Mouse (Mus musculus) MEL (cell line): ENCODE measurements around the gene Frmd5. TPM values are rescaled to one million over a fixed set of nuclear protein-coding genes. Genes with fewer than 3 reads are reported as not detected.

Experiments used
- DNase-seq: peaks from one replicate; pipeline ENCODE4 v3.0.0; 2011; ENCODE audit warnings: low read depth, low spot score
- H3K27ac ChIP-seq: 2 replicates; pipeline ENCODE4 v1.5.1; 2012; ENCODE audit warnings: low read depth, mild to moderate bottlenecking, control low read depth, low read length, moderate library complexity; ENCODE audit not compliant: control insufficient read depth
- H3K27me3 ChIP-seq, 2 experiments: fragments of 150-350 bp in 1 of 2; sonication (generic) in 1 of 2; 2 replicates each; pipeline ENCODE4 v1.6.1; 2012; ENCODE audit warnings: low read length in 2 of 2, mild to moderate bottlenecking in 2 of 2, improper control_type of control experiment in 1 of 2, moderate library complexity in 1 of 2; ENCODE audit not compliant: insufficient read depth in 2 of 2, control insufficient read depth in 1 of 2
- H3K36me3 ChIP-seq, 2 experiments: 2 replicates each; pipeline ENCODE4 v1.6.1; 2012 to 2014; ENCODE audit warnings: low read length in 2 of 2, improper control_type of control experiment in 1 of 2, inconsistent platforms in 1 of 2, mild to moderate bottlenecking in 1 of 2; ENCODE audit not compliant: insufficient read depth in 2 of 2, control insufficient read depth in 1 of 2
- H3K4me1 ChIP-seq, 2 experiments: fragments of 150-350 bp in 1 of 2; sonication (generic) in 1 of 2; 2 replicates each; pipeline ENCODE4 v1.6.1; 2012; ENCODE audit warnings: low read length in 2 of 2, improper control_type of control experiment in 1 of 2, mild to moderate bottlenecking in 1 of 2; ENCODE audit not compliant: insufficient read depth in 2 of 2, control insufficient read depth in 1 of 2
- H3K4me3 ChIP-seq, 2 experiments: fragments of 150-350 bp in 1 of 2; sonication (generic) in 1 of 2; 2 replicates each; pipeline ENCODE4 v1.5.1; 2012; ENCODE audit warnings: low read depth in 2 of 2, low read length in 2 of 2, mild to moderate bottlenecking in 2 of 2, moderate library complexity in 2 of 2, control low read depth in 1 of 2, improper control_type of control experiment in 1 of 2; ENCODE audit not compliant: control insufficient read depth in 1 of 2, insufficient read depth in 1 of 2
- H3K79me2 ChIP-seq: 2 replicates; pipeline ENCODE4 v1.6.1; 2012; ENCODE audit warnings: mild to moderate bottlenecking, low read length, moderate library complexity; ENCODE audit not compliant: control insufficient read depth, poor library complexity, insufficient read depth
- H3K9ac ChIP-seq: 2 replicates; pipeline ENCODE4 v1.6.1; 2012; ENCODE audit warnings: low read depth, mild to moderate bottlenecking, control low read depth, low read length, moderate library complexity; ENCODE audit not compliant: control insufficient read depth, poor library complexity, severe bottlenecking
- H3K9me3 ChIP-seq: fragments of 150-350 bp; sonication (generic); replicated peaks from 2 replicates; pipeline ENCODE4 v1.6.1; 2012; ENCODE audit warnings: mild to moderate bottlenecking, low read length, improper control_type of control experiment, moderate library complexity; ENCODE audit not compliant: insufficient read depth
- BHLHE40 ChIP-seq: IDR thresholded peaks from 2 replicates; pipeline ENCODE4 v1.6.1; 2012; ENCODE audit warnings: low read depth, mild to moderate bottlenecking, inconsistent platforms, low read length, improper control_type of control experiment, borderline replicate concordance
- CHD1 ChIP-seq: IDR thresholded peaks from 2 replicates; pipeline ENCODE4 v1.6.1; 2012; ENCODE audit warnings: low read depth, mild to moderate bottlenecking, inconsistent platforms, low read length, improper control_type of control experiment
- CTCF ChIP-seq, 3 experiments: IDR thresholded peaks in 2 of 3; conservative IDR thresholded peaks in 1 of 3; 2 replicates each; pipeline ENCODE4 v1.5.1; 2011 to 2012; ENCODE audit warnings: low read length in 3 of 3, low read depth in 2 of 3, mild to moderate bottlenecking in 2 of 3, improper control_type of control experiment in 1 of 3, inconsistent platforms in 1 of 3, mixed read lengths in 1 of 3, moderate library complexity in 1 of 3; ENCODE audit not compliant: control insufficient read depth in 1 of 3, insufficient read depth in 1 of 3, poor library complexity in 1 of 3, severe bottlenecking in 1 of 3
- E2F4 ChIP-seq: IDR thresholded peaks from 2 replicates; pipeline ENCODE4 v1.6.1; 2011; ENCODE audit warnings: low read depth, low read length, improper control_type of control experiment, borderline replicate concordance
- EP300 ChIP-seq, 2 experiments: IDR thresholded peaks; 2 replicates each; pipeline ENCODE4 v1.6.1; 2011; ENCODE audit warnings: improper control_type of control experiment in 2 of 2, low read length in 2 of 2, low read depth in 1 of 2, mild to moderate bottlenecking in 1 of 2
- GABPA ChIP-seq: IDR thresholded peaks from 2 replicates; pipeline ENCODE4 v1.6.1; 2012; ENCODE audit warnings: low read depth, mild to moderate bottlenecking, inconsistent platforms, low read length, improper control_type of control experiment, moderate library complexity
- GATA1 ChIP-seq: IDR thresholded peaks from 2 replicates; pipeline ENCODE4 v1.6.1; 2011; ENCODE audit warnings: low read depth, low read length, improper control_type of control experiment
- HCFC1 ChIP-seq: IDR thresholded peaks from 2 replicates; pipeline ENCODE4 v1.6.1; 2012; ENCODE audit warnings: low read depth, mild to moderate bottlenecking, inconsistent platforms, low read length, improper control_type of control experiment, moderate library complexity
- KAT2A ChIP-seq: conservative IDR thresholded peaks from 2 replicates; pipeline ENCODE4 v1.6.1; 2012; ENCODE audit warnings: low read depth, low read length, improper control_type of control experiment, inconsistent platforms
- MAFK ChIP-seq: IDR thresholded peaks from 2 replicates; pipeline ENCODE4 v1.6.1; 2011; ENCODE audit warnings: low read depth, mild to moderate bottlenecking, low read length, improper control_type of control experiment, borderline replicate concordance
- MEF2A ChIP-seq: IDR thresholded peaks from 2 replicates; pipeline ENCODE4 v1.6.1; 2014; ENCODE audit warnings: low read depth, mild to moderate bottlenecking, inconsistent platforms, low read length, improper control_type of control experiment; ENCODE audit not compliant: poor library complexity, insufficient replicate concordance, severe bottlenecking; ENCODE audit errors: extremely low read depth
- MXI1 ChIP-seq: IDR thresholded peaks from 2 replicates; pipeline ENCODE4 v1.6.1; 2011; ENCODE audit warnings: mild to moderate bottlenecking, low read depth, low read length, improper control_type of control experiment
- MYC ChIP-seq: IDR thresholded peaks from 2 replicates; pipeline ENCODE4 v1.6.1; 2011; ENCODE audit warnings: low read depth, mild to moderate bottlenecking, low read length, improper control_type of control experiment, moderate library complexity
- NELFE ChIP-seq: IDR thresholded peaks from 2 replicates; pipeline ENCODE4 v1.6.1; 2011; ENCODE audit warnings: low read depth, low read length, improper control_type of control experiment
- NRF1 ChIP-seq: IDR thresholded peaks from 2 replicates; pipeline ENCODE4 v1.6.1; 2014; ENCODE audit warnings: low read depth, mild to moderate bottlenecking, inconsistent platforms, low read length, improper control_type of control experiment, moderate library complexity; ENCODE audit not compliant: poor library complexity, insufficient read depth, severe bottlenecking
- POLR2A ChIP-seq, 2 experiments: IDR thresholded peaks; 2 replicates each; pipeline ENCODE4 v1.6.1; 2011 to 2012; ENCODE audit warnings: low read length in 2 of 2, mild to moderate bottlenecking in 2 of 2, control low read depth in 1 of 2, improper control_type of control experiment in 1 of 2, low read depth in 1 of 2, moderate library complexity in 1 of 2; ENCODE audit not compliant: control insufficient read depth in 1 of 2, insufficient read depth in 1 of 2, poor library complexity in 1 of 2
- POLR2AphosphoS2 ChIP-seq: IDR thresholded peaks from 2 replicates; pipeline ENCODE4 v1.6.1; 2011; ENCODE audit warnings: low read length, improper control_type of control experiment
- POLR2AphosphoS5 ChIP-seq: IDR thresholded peaks from 2 replicates; pipeline ENCODE4 v1.6.1; 2012; ENCODE audit warnings: low read depth, borderline replicate concordance, mild to moderate bottlenecking, inconsistent platforms, low read length, moderate library complexity, mixed read lengths
- RAD21 ChIP-seq: IDR thresholded peaks from 2 replicates; pipeline ENCODE4 v1.6.1; 2011; ENCODE audit warnings: mild to moderate bottlenecking, low read depth, low read length, improper control_type of control experiment
- RCOR1 ChIP-seq: IDR thresholded peaks from 2 replicates; pipeline ENCODE4 v1.6.1; 2012; ENCODE audit warnings: low read depth, mild to moderate bottlenecking, inconsistent platforms, low read length, improper control_type of control experiment
- SIN3A ChIP-seq: IDR thresholded peaks from 2 replicates; pipeline ENCODE4 v1.6.1; 2012; ENCODE audit warnings: low read length, improper control_type of control experiment, inconsistent platforms
- TAL1 ChIP-seq: IDR thresholded peaks from 2 replicates; pipeline ENCODE4 v1.6.1; 2012; ENCODE audit warnings: mild to moderate bottlenecking, inconsistent platforms, low read length, moderate library complexity, mixed read lengths
- TBP ChIP-seq: IDR thresholded peaks from 2 replicates; pipeline ENCODE4 v1.8.0; 2011; ENCODE audit warnings: low read depth, low read length, improper control_type of control experiment
- TCF12 ChIP-seq: IDR thresholded peaks from 2 replicates; pipeline ENCODE4 v1.6.1; 2014; ENCODE audit warnings: low read depth, mild to moderate bottlenecking, inconsistent platforms, low read length, improper control_type of control experiment, moderate library complexity
- USF2 ChIP-seq, 2 experiments: IDR thresholded peaks; 2 replicates each; pipeline ENCODE4 v1.6.1; 2011 to 2012; ENCODE audit warnings: improper control_type of control experiment in 2 of 2, low read length in 2 of 2, borderline replicate concordance in 1 of 2, inconsistent platforms in 1 of 2, low read depth in 1 of 2, mild to moderate bottlenecking in 1 of 2; ENCODE audit not compliant: insufficient read depth in 1 of 2
- ZC3H11A ChIP-seq: IDR thresholded peaks from 2 replicates; pipeline ENCODE4 v1.6.1; 2012; ENCODE audit warnings: low read depth, mild to moderate bottlenecking, inconsistent platforms, low read length, improper control_type of control experiment
- ZKSCAN1 ChIP-seq: IDR thresholded peaks from 2 replicates; pipeline ENCODE4 v1.6.1; 2012; ENCODE audit warnings: low read depth, mild to moderate bottlenecking, inconsistent platforms, low read length, improper control_type of control experiment, moderate library complexity
- ZMIZ1 ChIP-seq: IDR thresholded peaks from 2 replicates; pipeline ENCODE4 v1.6.1; 2012; ENCODE audit warnings: low read depth, mild to moderate bottlenecking, inconsistent platforms, low read length, improper control_type of control experiment, moderate library complexity
- ZNF384 ChIP-seq: IDR thresholded peaks from 2 replicates; pipeline ENCODE4 v1.6.1; 2012; ENCODE audit warnings: low read depth, mild to moderate bottlenecking, inconsistent platforms, low read length, improper control_type of control experiment
- polyA plus RNA-seq, 2 experiments: library from polyadenylated mRNA; stranded (reverse) in 1 of 2; unstranded in 1 of 2; fragments of >175 nt in 1 of 2; fragments of >200 nt in 1 of 2; gene quantifications; 2 replicates each; pipeline versions ENCODE4 v1.2.1 to v1.2.4; 2012; ENCODE audit warnings: low replicate concordance in 2 of 2, low read depth in 1 of 2; ENCODE audit not compliant: insufficient read length in 2 of 2, insufficient read depth in 1 of 2, missing spikeins in 1 of 2
- total RNA-seq: library from RNA; depleted of rRNA; stranded (reverse); fragments of 300-350 nt; gene quantifications from 2 replicates; pipeline ENCODE4 v1.2.3, GENCODE M21; 2012

Gene Frmd5
- total and polyA plus RNA-seq, 3 experiments, result 0.04 to 0.15 TPM; not detected in 1

DNA sequence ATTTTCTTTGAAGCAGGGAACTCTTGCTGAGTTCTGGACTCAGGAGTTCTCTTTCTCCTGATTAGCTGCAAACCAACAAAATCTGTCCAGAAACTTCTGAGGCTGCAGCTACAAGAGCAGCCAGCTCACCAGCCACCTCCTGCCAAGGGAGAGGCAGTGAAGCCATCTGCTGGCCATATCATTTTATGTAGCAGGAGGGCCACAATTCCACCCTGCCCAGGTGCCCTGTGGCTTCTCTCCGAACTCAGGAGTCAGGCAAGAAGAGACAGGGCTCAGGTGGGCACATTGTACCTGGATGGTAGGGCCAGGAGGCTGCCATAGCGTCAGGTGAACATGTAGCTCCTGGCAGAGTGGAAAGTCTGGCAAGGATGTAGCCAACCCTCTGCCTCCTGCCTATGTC, 210.3 kb downstream of the Frmd5 start:
- TF ChIP-seq MYC (no peak), GATA1 (no peak), E2F4 (no peak), NRF1 (no peak), MXI1 (no peak), CHD1 (no peak), GABPA (no peak), NELFE (no peak), POLR2AphosphoS2 (no peak), MEF2A (no peak), POLR2A (IDR thresholded peaks at IDR 0.05; ENCODE audit: control insufficient read depth in 1 of 2, insufficient read depth in 1 of 2, low read depth in 1 of 2, low read length in 2 of 2, poor library complexity in 1 of 2) (no peak), BHLHE40 (no peak), ZNF384 (no peak), HCFC1 (no peak)

DNA sequence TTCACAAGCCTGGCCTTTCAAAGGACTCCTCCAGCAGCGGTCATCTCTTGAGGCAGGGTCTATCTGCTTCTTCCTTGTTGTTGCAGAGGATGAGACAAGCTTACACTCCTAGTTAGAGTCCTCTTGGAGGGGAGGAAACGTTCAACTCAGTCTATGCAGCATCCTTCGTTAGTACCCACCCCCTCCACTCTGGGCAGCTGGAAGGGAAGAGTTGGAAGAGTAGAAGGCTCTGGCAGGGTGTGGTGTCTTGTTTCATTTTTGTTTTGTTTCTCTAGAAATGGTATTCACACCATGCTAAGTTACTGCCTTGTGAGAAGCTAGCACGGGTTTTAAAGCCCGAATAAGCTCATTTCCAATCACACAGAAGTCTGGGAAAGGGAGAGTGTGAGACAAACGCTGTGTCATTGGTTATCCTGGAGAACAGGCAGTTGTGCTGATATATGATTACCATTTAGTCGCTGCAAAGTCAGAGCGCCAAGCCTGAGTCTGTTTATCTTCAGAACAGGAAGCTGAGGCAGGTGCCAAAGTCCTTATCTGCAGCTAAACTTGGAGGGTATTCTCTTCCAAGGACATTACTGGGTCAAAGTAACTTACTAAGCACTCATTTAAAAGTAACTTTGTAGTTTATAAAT, 212.1 kb downstream of the Frmd5 start:
- H3K4me1 ChIP-seq, result peaks cover 6 to 22% of the 10 kb centered on the region in 2 experiments
- H3K36me3 ChIP-seq, result peaks cover 0 to 12% of the 10 kb centered on the region in 2 experiments; a peak in 2 of 4 replicates
- peak overlapping the region; percentile 52; the same call in 1 of the 2 replicates for H3K27ac ChIP-seq
- H3K79me2 ChIP-seq, result no peaks in the 10 kb centered on the region
- H3K4me3 ChIP-seq, result peak overlapping the region in 1 of 2 experiments; percentile 10; a peak in 1 of 4 replicates
- peak; percentile 83 for DNase-seq
- H3K9ac ChIP-seq, result no peak overlapping the region
- no peaks in the 10 kb centered on the region for H3K27me3 ChIP-seq
- no peaks in the 10 kb centered on the region for H3K9me3 ChIP-seq
- TF ChIP-seq MXI1, result no peak
- peak; percentile 35; the same call in 1 of the 2 replicates for TF ChIP-seq MAFK
- peak; percentile 91 for TF ChIP-seq TAL1
- TF ChIP-seq TCF12, result peak; percentile 93
- no peak for TF ChIP-seq CTCF (IDR thresholded peaks at IDR 0.05 in 2 of 3, conservative IDR thresholded peaks at IDR 0.05 in 1 of 3; ENCODE audit: control insufficient read depth in 1 of 3, insufficient read depth in 1 of 3, low read depth in 2 of 3, low read length in 3 of 3, poor library complexity in 1 of 3, severe bottlenecking in 1 of 3)
- TF ChIP-seq SIN3A, result peak; percentile 58
- TF ChIP-seq USF2 (IDR thresholded peaks at IDR 0.05; ENCODE audit: borderline replicate concordance in 1 of 2, insufficient read depth in 1 of 2, low read depth in 1 of 2, low read length in 2 of 2), result no peak
- TF ChIP-seq CHD1, result no peak
- 0 out of 2 replicates have a peak, but pooled peaks have one; percentile 28 for TF ChIP-seq TBP
- no peak for TF ChIP-seq KAT2A
- no peak for TF ChIP-seq E2F4
- TF ChIP-seq RCOR1, result peak; percentile 77; the same call in 1 of the 2 replicates
- no peak for TF ChIP-seq POLR2AphosphoS5
- no peak for TF ChIP-seq NRF1
- TF ChIP-seq NELFE, result no peak
- no peak for TF ChIP-seq GABPA
- TF ChIP-seq GATA1, result peak; percentile 98
- TF ChIP-seq ZMIZ1, result no peak
- TF ChIP-seq RAD21, result no peak
- peak; percentile 91 to 92 for TF ChIP-seq EP300 (IDR thresholded peaks at IDR 0.05; ENCODE audit: low read depth in 1 of 2, low read length in 2 of 2)
- no peak for TF ChIP-seq ZKSCAN1
- TF ChIP-seq ZC3H11A, result no peak
- no peak for TF ChIP-seq POLR2AphosphoS2
- no peak for TF ChIP-seq ZNF384

More for the DNA sequence above, 210.3 kb downstream of the Frmd5 start:
- no peak overlapping the region for H3K4me3 ChIP-seq
- no peaks in the 10 kb centered on the region for H3K79me2 ChIP-seq
- no peak overlapping the region for H3K9ac ChIP-seq
- H3K9me3 ChIP-seq, result no peaks in the 10 kb centered on the region
- no peak for DNase-seq
- no peaks in the 10 kb centered on the region for H3K27me3 ChIP-seq
- no peak overlapping the region for H3K27ac ChIP-seq
- H3K4me1 ChIP-seq, result peaks cover 6 to 27% of the 10 kb centered on the region in 2 experiments
- peaks cover 0 to 12% of the 10 kb centered on the region in 2 experiments; a peak in 2 of 4 replicates for H3K36me3 ChIP-seq
